Mouse (Mus musculus) CH12.LX (cell line): ENCODE results near the gene Osbpl6. TPM values are rescaled to one million over a fixed set of nuclear protein-coding genes. Genes with fewer than 3 reads are reported as not detected.

ENCODE experiments used
- DNase-seq: peaks from one replicate; pipeline ENCODE4 v3.0.0-alpha.2; 2013; ENCODE audit errors: extremely low read depth
- H3K27ac ChIP-seq: 2 replicates; pipeline ENCODE4 v1.5.1; 2012; ENCODE audit warnings: low read depth, mild to moderate bottlenecking, control low read depth, moderate library complexity; ENCODE audit not compliant: insufficient read depth
- H3K27me3 ChIP-seq: replicated peaks from 2 replicates; pipeline ENCODE3; 2012; ENCODE audit warnings: inconsistent platforms
- H3K36me3 ChIP-seq, 2 experiments: replicated peaks in 1 of 2; 2 replicates each; pipeline versions ENCODE3 to v1.6.1; 2012; ENCODE audit warnings: inconsistent platforms in 1 of 2, low read length in 1 of 2, mild to moderate bottlenecking in 1 of 2, mixed read lengths in 1 of 2, moderate library complexity in 1 of 2; ENCODE audit not compliant: control insufficient read depth in 1 of 2, insufficient read depth in 1 of 2
- H3K4me1 ChIP-seq, 2 experiments: 2 replicates each; pipeline ENCODE4 v1.6.1; 2012; ENCODE audit warnings: inconsistent platforms in 1 of 2, moderate library complexity in 1 of 2; ENCODE audit not compliant: insufficient read depth in 2 of 2, control insufficient read depth in 1 of 2
- H3K4me2 ChIP-seq: 2 replicates; pipeline ENCODE4 v1.6.1; 2012; ENCODE audit warnings: low read depth, mild to moderate bottlenecking, control low read depth; ENCODE audit not compliant: poor library complexity, insufficient read depth, severe bottlenecking
- H3K4me3 ChIP-seq, 3 experiments: fragments of 150-350 bp in 1 of 3; sonication (generic) in 1 of 3; replicated peaks in 1 of 3; 2 replicates each; pipeline versions ENCODE3 to v1.5.1; 2011 to 2012; ENCODE audit warnings: low read depth in 2 of 3, low read length in 2 of 3, mild to moderate bottlenecking in 2 of 3, moderate library complexity in 2 of 3, control low read depth in 1 of 3, improper control_type of control experiment in 1 of 3, inconsistent platforms in 1 of 3, mixed read lengths in 1 of 3; ENCODE audit not compliant: poor library complexity in 1 of 3
- H3K79me2 ChIP-seq: replicated peaks from 2 replicates; pipeline ENCODE4 v1.6.1; 2012; ENCODE audit warnings: mild to moderate bottlenecking, moderate library complexity; ENCODE audit not compliant: control insufficient read depth, poor library complexity, insufficient read depth, severe bottlenecking; ENCODE audit errors: extremely low read depth
- H3K9ac ChIP-seq: 2 replicates; pipeline ENCODE4 v1.6.1; 2012; ENCODE audit warnings: low read depth, mild to moderate bottlenecking, control low read depth, moderate library complexity; ENCODE audit not compliant: insufficient read depth
- H3K9me3 ChIP-seq: replicated peaks from 2 replicates; pipeline ENCODE3; 2012; ENCODE audit warnings: low read length, inconsistent platforms, mixed read lengths
- CTCF ChIP-seq, 2 experiments: IDR thresholded peaks in 1 of 2; conservative IDR thresholded peaks in 1 of 2; 2 replicates each; pipeline ENCODE4 v1.5.1; 2011 to 2012; ENCODE audit warnings: low read depth in 2 of 2, low read length in 2 of 2, improper control_type of control experiment in 1 of 2, inconsistent platforms in 1 of 2, mild to moderate bottlenecking in 1 of 2, moderate library complexity in 1 of 2
- E2F4 ChIP-seq: IDR thresholded peaks from 2 replicates; pipeline ENCODE4 v1.6.1; 2011; ENCODE audit warnings: low read depth, low read length, improper control_type of control experiment; ENCODE audit not compliant: insufficient replicate concordance
- EP300 ChIP-seq: IDR thresholded peaks from 2 replicates; pipeline ENCODE4 v1.6.1; 2011; ENCODE audit warnings: low read length, improper control_type of control experiment
- HCFC1 ChIP-seq: IDR thresholded peaks from 2 replicates; pipeline ENCODE4 v1.6.1; 2012; ENCODE audit warnings: low read depth, mild to moderate bottlenecking, inconsistent platforms, low read length, improper control_type of control experiment
- JUN ChIP-seq: IDR thresholded peaks from 2 replicates; pipeline ENCODE4 v1.6.1; 2011; ENCODE audit warnings: low read depth, mild to moderate bottlenecking, low read length, improper control_type of control experiment, moderate library complexity; ENCODE audit not compliant: insufficient read depth
- MXI1 ChIP-seq: IDR thresholded peaks from 2 replicates; pipeline ENCODE4 v1.6.1; 2011; ENCODE audit warnings: mild to moderate bottlenecking, low read depth, low read length, improper control_type of control experiment
- NRF1 ChIP-seq: IDR thresholded peaks from 2 replicates; pipeline ENCODE4 v1.6.1; 2014; ENCODE audit warnings: low read depth, mild to moderate bottlenecking, inconsistent platforms, low read length, improper control_type of control experiment, moderate library complexity
- POLR2A ChIP-seq: IDR thresholded peaks from 2 replicates; pipeline ENCODE4 v1.6.1; 2011; ENCODE audit warnings: low read depth, mild to moderate bottlenecking, improper control_type of control experiment, low read length
- POLR2AphosphoS2 ChIP-seq: IDR thresholded peaks from 2 replicates; pipeline ENCODE4 v1.6.1; 2011; ENCODE audit warnings: low read depth, low read length, improper control_type of control experiment
- RCOR1 ChIP-seq: conservative IDR thresholded peaks from 2 replicates; pipeline ENCODE4 v1.6.1; 2012; ENCODE audit warnings: low read depth, mild to moderate bottlenecking, inconsistent platforms, low read length, improper control_type of control experiment
- SIN3A ChIP-seq: IDR thresholded peaks from 2 replicates; pipeline ENCODE4 v1.6.1; 2012; ENCODE audit warnings: low read length, improper control_type of control experiment, inconsistent platforms
- SMC3 ChIP-seq: IDR thresholded peaks from 2 replicates; pipeline ENCODE4 v1.6.1; 2011; ENCODE audit warnings: low read depth, low read length, improper control_type of control experiment
- TCF12 ChIP-seq: IDR thresholded peaks from 2 replicates; pipeline ENCODE4 v1.6.1; 2014; ENCODE audit warnings: low read depth, mild to moderate bottlenecking, inconsistent platforms, low read length, improper control_type of control experiment
- UBTF ChIP-seq: IDR thresholded peaks from 2 replicates; pipeline ENCODE4 v1.6.1; 2012; ENCODE audit warnings: low read depth, mild to moderate bottlenecking, inconsistent platforms, low read length, improper control_type of control experiment, moderate library complexity
- USF1 ChIP-seq: IDR thresholded peaks from 2 replicates; pipeline ENCODE4 v1.6.1; 2014; ENCODE audit warnings: low read depth, mild to moderate bottlenecking, inconsistent platforms, low read length, improper control_type of control experiment
- USF2 ChIP-seq: conservative IDR thresholded peaks from 2 replicates; pipeline ENCODE4 v1.6.1; 2011; ENCODE audit warnings: low read depth, low read length, improper control_type of control experiment
- ZC3H11A ChIP-seq: IDR thresholded peaks from 2 replicates; pipeline ENCODE4 v1.6.1; 2012; ENCODE audit warnings: low read depth, mild to moderate bottlenecking, inconsistent platforms, low read length, improper control_type of control experiment
- ZMIZ1 ChIP-seq: IDR thresholded peaks from 2 replicates; pipeline ENCODE4 v1.6.1; 2012; ENCODE audit warnings: low read depth, mild to moderate bottlenecking, inconsistent platforms, low read length, improper control_type of control experiment
- ZNF384 ChIP-seq: IDR thresholded peaks from 2 replicates; pipeline ENCODE4 v1.6.1; 2012; ENCODE audit warnings: low read depth, low read length, improper control_type of control experiment, inconsistent platforms
- dilution Hi-C: fragments of 300-500 bp; cut with MboI; formaldehyde crosslinking; loops from 2 replicates; pipeline ENCODE4 v1.14.3; 2020; ENCODE audit warnings: low sequenced_read_pairs; ENCODE audit not compliant: extremely low pct_unique_long_range_greater_than_20kb, extremely low pct_ligation_motif_present
- in situ Hi-C: fragments of 300-500 bp; cut with MboI; formaldehyde crosslinking; loops from 3 replicates; pipeline ENCODE4 v1.14.3; 2019; ENCODE audit warnings: low sequenced_read_pairs, low pct_ligation_motif_present, low pct_unique_long_range_greater_than_20kb, mixed read lengths
- polyA plus RNA-seq: library from polyadenylated mRNA; unstranded; fragments of >175 nt; gene quantifications from 2 replicates; pipeline ENCODE4 v1.2.1, GENCODE M21; 2012; ENCODE audit warnings: low read depth; ENCODE audit not compliant: insufficient read length
- total RNA-seq, 2 experiments: library from RNA; depleted of rRNA; stranded (reverse); fragments of 300-350 nt in 1 of 2; fragments of >200 nt in 1 of 2; gene quantifications; 2 replicates each; pipeline ENCODE4 v1.2.3; 2012 to 2014

The Osbpl6 gene
- total and polyA plus RNA-seq, 3 experiments, result 0.19 to 0.60 (median 0.38) TPM

DNA sequence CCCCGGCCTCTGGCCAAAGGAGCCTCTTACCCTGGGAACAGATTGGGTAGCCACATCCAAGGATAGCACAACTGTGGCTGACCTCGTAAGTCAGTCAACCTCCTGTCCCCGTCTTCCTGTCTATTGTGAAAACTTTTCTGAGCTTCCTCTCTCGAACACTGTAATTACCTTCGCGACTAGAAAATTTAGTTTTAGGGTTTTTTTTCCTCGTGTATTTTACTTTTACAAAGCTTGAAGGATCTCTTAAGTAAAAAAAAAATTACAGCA is 35.7 kb upstream of the Osbpl6 start:
- H3K4me1 ChIP-seq, result peaks cover 2 to 54% of the 10 kb centered on the region in 2 experiments; a peak in 2 of 4 replicates
- H3K27ac ChIP-seq, result no peak overlapping the region
- peak overlapping the region; percentile 98; the same call in 1 of the 2 replicates for H3K4me2 ChIP-seq
- peaks cover 17 to 40% of the 10 kb centered on the region in 2 experiments for H3K36me3 ChIP-seq
- TF ChIP-seq RCOR1 (no peak), SIN3A (0 out of 2 replicates have a peak, but pooled peaks have one; percentile 8)
- no peaks in the 10 kb centered on the region for H3K27me3 ChIP-seq
- no peak for DNase-seq
- H3K79me2 ChIP-seq, result peaks cover 31% of the 10 kb centered on the region
- in situ Hi-C loops (no loop called here), dilution Hi-C loops (no loop called here)
- H3K9ac ChIP-seq, result peak overlapping the region; percentile 79
- H3K4me3 ChIP-seq, result peak overlapping the region; percentile 78 to 97 (median 89)
- H3K9me3 ChIP-seq, result no peaks in the 10 kb centered on the region

DNA sequence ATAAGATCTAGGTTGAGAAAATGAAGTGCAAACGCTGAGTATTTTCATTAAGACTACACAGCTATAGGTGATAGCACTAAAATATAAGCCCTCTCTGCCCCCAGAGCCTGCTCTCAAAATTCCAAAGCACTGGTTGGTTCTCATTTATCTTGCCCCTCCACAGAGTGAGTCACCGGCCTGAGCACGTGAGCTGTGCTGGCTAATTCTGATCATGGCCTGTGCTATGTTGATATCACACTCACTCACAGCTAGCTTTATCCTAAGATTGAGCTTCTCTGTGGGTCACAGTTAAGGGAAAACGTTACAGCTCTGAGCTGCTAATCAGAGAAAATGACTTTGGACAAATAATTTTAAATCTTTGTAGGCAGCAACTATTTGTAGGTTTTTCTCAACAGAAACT is 34.1 kb upstream of the Osbpl6 start:
- Histone ChIP-seq H3K9ac (no peak overlapping the region), H3K9me3 (no peaks in the 10 kb centered on the region), H3K27me3 (no peaks in the 10 kb centered on the region), H3K79me2 (peaks cover 31% of the 10 kb centered on the region)
- in situ Hi-C loops, result no loop called here
- no peak for TF ChIP-seq CTCF (conservative IDR thresholded peaks at IDR 0.05 in 1 of 2, IDR thresholded peaks at IDR 0.05 in 1 of 2; ENCODE audit: low read depth in 2 of 2, low read length in 2 of 2)
- TF ChIP-seq RCOR1, result no peak
- no peak for TF ChIP-seq UBTF
- no peak for TF ChIP-seq JUN
- no peak for TF ChIP-seq SIN3A
- TF ChIP-seq ZC3H11A, result no peak
- no peak for TF ChIP-seq USF2
- no peak for TF ChIP-seq SMC3
- TF ChIP-seq E2F4, result no peak
- no peak for TF ChIP-seq USF1
- no peak for TF ChIP-seq ZNF384
- TF ChIP-seq NRF1, result no peak
- TF ChIP-seq POLR2AphosphoS2, result no peak
- no peak for TF ChIP-seq TCF12
- no peak for TF ChIP-seq HCFC1
- TF ChIP-seq POLR2A, result no peak
- TF ChIP-seq ZMIZ1, result no peak
- TF ChIP-seq EP300, result no peak
- TF ChIP-seq MXI1, result no peak
- TF ChIP-seq, all 38 proteins: peak for 0
- dilution Hi-C loops, result no loop called here
- Histone ChIP-seq H3K4me3 (no peak overlapping the region), H3K4me1 (peaks cover 2 to 53% of the 10 kb centered on the region in 2 experiments; a peak in 2 of 4 replicates), H3K27ac (no peak overlapping the region), H3K4me2 (no peak overlapping the region), H3K36me3 (peaks cover 28 to 53% of the 10 kb centered on the region in 2 experiments)
- no peak for DNase-seq
